Mouse (Mus musculus) brain, embryonic 14.5 days (tissue): ENCODE data around the gene Rtl3. TPM values are rescaled to one million over a fixed set of nuclear protein-coding genes. Genes with fewer than 3 reads are reported as not detected.

Experiments
- DNase-seq: peaks from one replicate; pipeline ENCODE4 v3.0.0-alpha.2; 2011; ENCODE audit warnings: low read depth
- CTCF ChIP-seq: fragments of 200-500 bp; IDR thresholded peaks from 2 replicates; pipeline ENCODE4 v1.5.1; 2012; ENCODE audit warnings: inconsistent platforms, mild to moderate bottlenecking, moderate library complexity, borderline replicate concordance; ENCODE audit not compliant: insufficient read depth, insufficient read length; ENCODE audit errors: extremely low read depth
- POLR2A ChIP-seq: fragments of 200-500 bp; IDR thresholded peaks from 2 replicates; pipeline ENCODE4 v1.6.1; 2012; ENCODE audit warnings: mild to moderate bottlenecking, inconsistent platforms, borderline replicate concordance; ENCODE audit not compliant: poor library complexity, insufficient read depth, insufficient read length, severe bottlenecking; ENCODE audit errors: extremely low read depth
- polyA plus RNA-seq: library from polyadenylated mRNA; depleted of rRNA; stranded (reverse); fragments of >200 nt; gene quantifications from 2 replicates; pipeline ENCODE4 v1.2.3, GENCODE M21; 2012; rRNA removed

Rtl3 gene
- polyA plus RNA-seq: 2.1 and 2.2 TPM in 2 replicates

GRCm38 (mm10) chrX:106840409-106840808 is at the start of gene Rtl3:
Gene Rtl3, minus strand, starts transcription at chrX:106840644.
- TF ChIP-seq POLR2A (no peak), CTCF (no peak)
- no peak for DNase-seq

- TF ChIP-seq CTCF (no peak), POLR2A (no peak)
- peak; percentile 5 for DNase-seq
Measured at GRCm38 (mm10) chrX:106872315-106872714, 31.9 kb upstream of the Rtl3 start.

GRCm38 (mm10) chrX:106871894-106872293 is 31.4 kb upstream of the Rtl3 start:
- TF ChIP-seq CTCF (no peak), POLR2A (no peak)

GRCm38 (mm10) chrX:106871426-106871825 is 31.0 kb upstream of the Rtl3 start:
- DNase-seq: peak; percentile 82
- TF ChIP-seq CTCF (no peak), POLR2A (no peak)

More at GRCm38 (mm10) chrX:106871894-106872293, 31.4 kb upstream of the Rtl3 start:
- no peak for DNase-seq

GRCm38 (mm10) chrX:106853523-106854300 is 13.3 kb upstream of the Rtl3 start:
- TF ChIP-seq POLR2A (no peak), CTCF (no peak)
- no peak for DNase-seq

GRCm38 (mm10) chrX:106839591-106839990 is 853 bp downstream of the Rtl3 start:
- no peak for DNase-seq
- TF ChIP-seq CTCF (no peak), POLR2A (no peak)

GRCm38 (mm10) chrX:106830494-106830893 is 9.9 kb downstream of the Rtl3 start:
- no peak for TF ChIP-seq CTCF
- no peak for TF ChIP-seq POLR2A
- DNase-seq: peak; percentile 5

- TF ChIP-seq POLR2A (no peak), CTCF (no peak)
- peak; percentile 19 for DNase-seq
Measured at GRCm38 (mm10) chrX:106809560-106810226, 30.8 kb downstream of the Rtl3 start.

- no peak for DNase-seq
- TF ChIP-seq POLR2A (no peak), CTCF (no peak)
Measured at GRCm38 (mm10) chrX:106804387-106804786, 36.1 kb downstream of the Rtl3 start.

- peak; percentile 53 for DNase-seq
Measured at GRCm38 (mm10) chrX:106794686-106795085, 45.8 kb downstream of the Rtl3 start.

More at GRCm38 (mm10) chrX:106794686-106795085, 45.8 kb downstream of the Rtl3 start:
- no peak for TF ChIP-seq POLR2A
- 0 out of 2 replicates have a peak, but pooled peaks have one; percentile 9 for TF ChIP-seq CTCF

Other genes with a start within 250 kb of the Rtl3 start
- gene Cysltr1, start 237.0 kb downstream of the Rtl3 start, polyA plus RNA-seq: 0.28 and 0.36 TPM in 2 replicates
- gene Lpar4, start 80.0 kb upstream of the Rtl3 start, polyA plus RNA-seq: 2.9 and 3.9 TPM in 2 replicates
- not detected in 2 replicates for gene P2ry10, start 247.8 kb upstream of the Rtl3 start, polyA plus RNA-seq